Mouse (Mus musculus) forebrain, postnatal 0 days (tissue): ENCODE data around the gene Ptprk. TPM values are rescaled to one million over a fixed set of nuclear protein-coding genes. Genes with fewer than 3 reads are reported as not detected.

Experiments
- ATAC-seq: fragments of 200-750 bp; cut with Nextera tagmentation; 2 replicates; pipeline ENCODE4 v1.8.0; 2017; ENCODE audit warnings: mild to moderate bottlenecking, moderate library complexity
- DNase-seq: peaks from one replicate; pipeline ENCODE4 v3.0.0-alpha.2; 2015
- H3K27ac ChIP-seq: fragments of 300-500 bp; sonication (generic); 2 replicates; pipeline ENCODE4 v1.5.1; 2014; ENCODE audit warnings: low read depth, mild to moderate bottlenecking, antibody characterized with exemption, low read length, moderate library complexity, mixed read lengths
- H3K27me3 ChIP-seq: fragments of 300-500 bp; sonication (generic); 2 replicates; pipeline ENCODE4 v1.6.1; 2014; ENCODE audit warnings: mild to moderate bottlenecking, low read length, mixed read lengths; ENCODE audit not compliant: insufficient read depth
- H3K36me3 ChIP-seq: fragments of 300-500 bp; sonication (generic); 2 replicates; pipeline ENCODE4 v1.6.1; 2014; ENCODE audit warnings: mild to moderate bottlenecking, moderate library complexity; ENCODE audit not compliant: insufficient read depth
- H3K4me1 ChIP-seq: fragments of 300-500 bp; sonication (generic); 2 replicates; pipeline ENCODE4 v1.6.1; 2014; ENCODE audit warnings: antibody characterized with exemption; ENCODE audit not compliant: insufficient read depth
- H3K4me2 ChIP-seq: fragments of 300-500 bp; sonication (generic); 2 replicates; pipeline ENCODE4 v1.6.1; 2014; ENCODE audit warnings: low read depth, mild to moderate bottlenecking, moderate library complexity
- H3K4me3 ChIP-seq: fragments of 300-500 bp; sonication (generic); 2 replicates; pipeline ENCODE4 v1.5.1; 2014; ENCODE audit warnings: low read depth, low read length, mixed read lengths
- H3K9ac ChIP-seq: fragments of 300-500 bp; sonication (generic); 2 replicates; pipeline ENCODE4 v1.6.1; 2014; ENCODE audit warnings: mild to moderate bottlenecking
- H3K9me3 ChIP-seq: fragments of 300-500 bp; sonication (generic); 2 replicates; pipeline ENCODE4 v1.6.1; 2016; ENCODE audit warnings: low read length
- CTCF ChIP-seq: sonication (generic); IDR thresholded peaks from 2 replicates; pipeline ENCODE4 v1.5.1; 2016; ENCODE audit warnings: antibody characterized with exemption, control low read depth, low read depth
- WGBS: fragments of 180-500 bp; shearing (Covaris S2); extraction: QIAGEN DNeasy Blood & Tissue Kit; methylation state at CpG from one replicate; pipeline ENCODE4 v1.1.7; 2014; 5-methylcytosine and 5-hydroxymethylcytosine counted together
- polyA plus RNA-seq: library from polyadenylated mRNA; unstranded; fragments of >200 nt; fragmentation: Nextera tagmentation; extraction: Ambion mirVana; gene quantifications from 2 replicates; pipeline ENCODE4 v1.2.1, GENCODE M21; 2015
- total RNA-seq: library from RNA; depleted of rRNA; stranded (reverse); fragments of >200 nt; gene quantifications from 2 replicates; pipeline ENCODE4 v1.2.3, GENCODE M21; 2014

Gene Ptprk
- total and polyA plus RNA-seq, 2 experiments from 2014 or later: 27.1 to 66.8 TPM

DNA sequence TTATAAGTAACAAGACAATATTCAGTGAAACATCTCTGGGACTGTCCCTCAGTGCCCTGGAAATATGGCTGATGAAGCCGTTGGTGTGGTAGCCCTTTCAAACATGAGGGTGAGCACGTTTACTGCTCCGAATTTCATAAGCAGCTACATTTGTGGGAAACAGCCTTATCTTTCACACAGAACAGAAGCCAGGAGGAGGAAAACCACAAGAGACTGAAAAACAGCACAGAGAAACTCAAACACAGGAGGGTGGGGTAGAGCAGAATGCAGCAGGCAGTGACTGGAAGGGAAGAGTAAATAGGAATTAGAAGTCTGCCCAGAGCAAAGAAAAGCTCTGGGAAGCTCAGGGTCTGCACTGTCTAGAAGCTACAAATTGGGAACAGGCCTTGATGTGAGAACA, 443.7 kb downstream of the Ptprk start:
- no peaks in the 10 kb centered on the region for H3K4me1 ChIP-seq
- 80% methylated on average over 3 of the region's 3 CpGs for WGBS
- no peak for TF ChIP-seq CTCF

DNA sequence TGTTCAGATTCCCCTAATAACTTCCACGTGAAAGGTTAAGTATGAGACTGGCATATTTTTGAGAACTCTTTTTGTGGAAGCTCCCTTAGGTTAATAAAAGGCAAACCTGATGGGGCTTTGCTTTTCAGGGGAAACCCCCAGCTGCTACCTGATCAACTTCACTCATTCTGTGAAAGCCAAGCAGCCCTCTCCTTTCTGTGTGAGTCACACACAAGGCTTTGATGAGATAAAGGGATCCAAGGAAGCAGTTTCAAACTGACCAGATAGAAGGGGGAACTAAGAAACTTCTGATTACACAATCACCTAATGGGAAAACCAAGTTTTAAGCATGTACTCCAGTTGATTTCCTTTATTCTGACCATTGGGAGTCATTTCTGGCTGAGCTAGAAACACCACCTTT, 445.2 kb downstream of the Ptprk start:
- Histone ChIP-seq H3K27ac (no peak overlapping the region), H3K27me3 (no peaks in the 10 kb centered on the region), H3K9me3 (no peaks in the 10 kb centered on the region), H3K36me3 (no peaks in the 10 kb centered on the region), H3K4me3 (no peak overlapping the region), H3K9ac (no peak overlapping the region), H3K4me1 (peaks cover 3% of the 10 kb centered on the region; the same call in 1 of the 2 replicates), H3K4me2 (no peak overlapping the region)
- TF ChIP-seq CTCF: no peak
- DNase-seq (no peak), ATAC-seq (no peak)
- 71% methylated on average over 1 of the region's 1 CpGs for WGBS

More for the DNA sequence above, 443.7 kb downstream of the Ptprk start:
- H3K27me3 ChIP-seq: no peaks in the 10 kb centered on the region
- no peaks in the 10 kb centered on the region for H3K36me3 ChIP-seq
- DNase-seq: no peak
- H3K27ac ChIP-seq: no peak overlapping the region
- no peak overlapping the region for H3K4me2 ChIP-seq
- H3K9me3 ChIP-seq: no peaks in the 10 kb centered on the region
- H3K4me3 ChIP-seq: no peak overlapping the region
- H3K9ac ChIP-seq: no peak overlapping the region
- ATAC-seq: no peak

DNA sequence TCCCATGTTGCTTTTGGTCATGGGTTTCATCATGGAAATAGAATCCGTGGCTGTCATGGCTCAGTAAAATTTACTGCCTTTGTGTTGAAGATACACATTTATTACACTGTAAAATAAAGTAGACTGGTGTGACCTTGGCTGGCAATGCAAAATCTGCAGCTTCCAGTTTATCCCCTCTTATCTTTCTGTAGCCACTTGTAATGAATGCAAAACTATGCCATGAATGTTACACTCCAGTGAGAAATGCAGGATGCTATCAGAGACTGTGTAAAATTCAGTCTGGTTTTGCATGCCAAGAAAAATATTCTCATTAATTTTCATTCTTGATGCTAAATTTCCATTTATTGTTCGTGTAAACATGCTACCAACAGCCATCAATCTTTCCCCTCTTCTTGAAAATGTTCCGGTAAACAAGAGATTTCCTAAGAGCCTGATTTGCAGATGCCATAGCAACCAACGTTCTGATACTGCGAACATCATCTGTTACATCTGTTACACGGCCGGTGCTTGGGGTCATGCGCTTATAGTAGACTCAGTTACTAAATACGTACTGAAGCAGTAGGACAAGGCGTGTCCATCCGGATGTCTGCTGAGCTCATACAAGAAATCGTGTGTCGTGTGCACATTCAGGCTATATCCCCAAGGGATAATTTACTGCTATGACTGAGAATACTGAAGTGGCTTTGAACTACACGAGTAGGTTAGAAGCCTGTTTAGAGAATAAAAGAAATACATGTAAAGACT, 449.5 kb downstream of the Ptprk start:
- no peaks in the 10 kb centered on the region for H3K27me3 ChIP-seq
- H3K4me3 ChIP-seq: no peak overlapping the region
- peaks cover 3% of the 10 kb centered on the region; the same call in 1 of the 2 replicates for H3K4me1 ChIP-seq
- peak; percentile 74 for ATAC-seq
- H3K9ac ChIP-seq: no peak overlapping the region
- no peaks in the 10 kb centered on the region for H3K36me3 ChIP-seq
- no peak overlapping the region for H3K4me2 ChIP-seq
- no peak for TF ChIP-seq CTCF
- peak overlapping the region; percentile 60 for H3K27ac ChIP-seq
- WGBS: 61% methylated on average over 14 of the region's 14 CpGs
- peak; percentile 57 for DNase-seq
- H3K9me3 ChIP-seq: no peaks in the 10 kb centered on the region

- no peak overlapping the region for H3K9ac ChIP-seq
- DNase-seq: no peak
- no peaks in the 10 kb centered on the region for H3K36me3 ChIP-seq
- H3K27ac ChIP-seq: no peak overlapping the region
- H3K4me3 ChIP-seq: no peak overlapping the region
- no peak for ATAC-seq
- H3K4me2 ChIP-seq: no peak overlapping the region
- no peaks in the 10 kb centered on the region for H3K4me1 ChIP-seq
- 82% methylated on average over 4 of the region's 4 CpGs for WGBS
- TF ChIP-seq CTCF: no peak
- H3K27me3 ChIP-seq: no peaks in the 10 kb centered on the region
- no peaks in the 10 kb centered on the region for H3K9me3 ChIP-seq
Measured at GRCm38 (mm10) chr10:28540595-28540994, 466.0 kb downstream of the Ptprk start.

DNA sequence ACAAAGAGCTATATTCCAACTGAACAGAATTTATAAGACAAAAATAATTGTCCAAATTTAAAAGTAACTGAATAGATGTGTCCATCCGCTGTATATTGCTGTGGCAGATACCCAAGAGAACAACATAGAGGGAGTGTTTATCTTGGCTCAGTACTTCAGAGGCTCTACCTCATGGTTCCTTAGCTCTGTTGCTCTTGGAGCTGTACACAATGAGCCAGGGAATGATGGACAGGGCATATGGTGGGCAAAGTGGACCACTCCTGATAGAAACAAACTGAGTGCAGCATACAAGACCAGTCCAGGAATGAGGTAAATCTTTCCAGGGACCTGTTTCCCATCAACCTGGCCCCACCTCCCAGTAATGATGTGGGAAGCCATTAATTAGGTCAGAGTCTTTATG, 468.1 kb downstream of the Ptprk start:
- no peak overlapping the region for H3K4me3 ChIP-seq
- no peak overlapping the region for H3K4me2 ChIP-seq
- no peak for TF ChIP-seq CTCF
- WGBS: 93% methylated on average over 1 of the region's 1 CpGs
- DNase-seq: no peak
- no peaks in the 10 kb centered on the region for H3K36me3 ChIP-seq
- no peaks in the 10 kb centered on the region for H3K27me3 ChIP-seq
- ATAC-seq: no peak
- no peaks in the 10 kb centered on the region for H3K4me1 ChIP-seq
- H3K9ac ChIP-seq: no peak overlapping the region
- no peak overlapping the region for H3K27ac ChIP-seq
- H3K9me3 ChIP-seq: no peaks in the 10 kb centered on the region

GRCm38 (mm10) chr10:28550549-28550948, 475.9 kb downstream of the Ptprk start:
- 14% methylated on average over 4 of the region's 4 CpGs for WGBS
- DNase-seq: no peak
- H3K27ac ChIP-seq: no peak overlapping the region
- no peak for ATAC-seq
- no peaks in the 10 kb centered on the region for H3K4me1 ChIP-seq
- TF ChIP-seq CTCF: no peak
- H3K4me2 ChIP-seq: no peak overlapping the region
- no peaks in the 10 kb centered on the region for H3K9me3 ChIP-seq
- no peaks in the 10 kb centered on the region for H3K36me3 ChIP-seq
- no peak overlapping the region for H3K9ac ChIP-seq
- H3K27me3 ChIP-seq: no peaks in the 10 kb centered on the region
- no peak overlapping the region for H3K4me3 ChIP-seq

DNA sequence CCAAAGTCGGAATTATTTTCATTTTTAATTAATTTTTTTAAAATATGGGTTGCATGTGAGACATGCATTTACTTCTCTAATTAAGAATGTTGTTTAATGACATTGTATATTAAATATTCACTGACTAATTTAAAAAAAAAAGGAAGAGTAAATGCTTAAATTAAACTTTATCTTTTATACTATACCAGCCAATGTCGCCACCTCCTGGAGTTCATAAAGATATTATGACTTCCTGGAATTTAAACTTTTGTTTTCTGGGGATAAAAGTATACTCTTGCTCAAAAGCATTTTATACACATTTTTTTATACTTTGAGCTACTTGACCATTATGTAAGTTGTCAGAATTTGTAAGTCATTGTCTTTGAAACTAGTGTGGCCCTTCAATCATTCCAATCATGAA, 477.4 kb downstream of the Ptprk start:
- Histone ChIP-seq H3K4me2 (no peak overlapping the region), H3K27ac (no peak overlapping the region), H3K27me3 (no peaks in the 10 kb centered on the region), H3K9ac (no peak overlapping the region), H3K4me1 (no peaks in the 10 kb centered on the region), H3K36me3 (no peaks in the 10 kb centered on the region), H3K4me3 (no peak overlapping the region), H3K9me3 (no peaks in the 10 kb centered on the region)
- TF ChIP-seq CTCF: no peak
- WGBS: 94% methylated on average over 2 of the region's 2 CpGs
- DNase-seq: no peak
- ATAC-seq: no peak
